Mouse (Mus musculus) midbrain, postnatal 0 days (tissue): ENCODE measurements at regions not wholly inside any gene's neighbourhood (a gene's known extent, or its start where the extent isn't known, plus 50 kb on each side); places are given as distances from the start of the nearest gene placed in this dataset.

Source experiments
- ATAC-seq: fragments of 200-750 bp; cut with Nextera tagmentation; 2 replicates; pipeline ENCODE4 v1.8.0; 2017; ENCODE audit warnings: moderate number of reproducible peaks, mild to moderate bottlenecking, moderate TSS enrichment, moderate library complexity; ENCODE audit not compliant: low FRiP score
- DNase-seq: peaks from one replicate; pipeline ENCODE4 v3.0.0-alpha.2; 2015; ENCODE audit warnings: low spot score
- H3K27ac ChIP-seq: fragments of 300-500 bp; sonication (generic); 2 replicates; pipeline ENCODE4 v1.5.1; 2014; ENCODE audit warnings: low read depth, mild to moderate bottlenecking, low read length, mixed read lengths
- H3K27me3 ChIP-seq: fragments of 300-500 bp; sonication (generic); 2 replicates; pipeline ENCODE4 v1.6.1; 2014; ENCODE audit warnings: low read length, control low read depth, mixed read lengths; ENCODE audit not compliant: insufficient read depth
- H3K36me3 ChIP-seq: fragments of 300-500 bp; sonication (generic); 2 replicates; pipeline ENCODE4 v1.6.1; 2014; ENCODE audit warnings: low read length, control low read depth, mixed read lengths; ENCODE audit not compliant: insufficient read depth
- H3K4me1 ChIP-seq: fragments of 300-500 bp; sonication (generic); 2 replicates; pipeline ENCODE4 v1.6.1; 2014; ENCODE audit warnings: mild to moderate bottlenecking, control low read depth, antibody characterized with exemption, low read length, mixed read lengths; ENCODE audit not compliant: insufficient read depth
- H3K4me2 ChIP-seq: fragments of 300-500 bp; sonication (generic); 2 replicates; pipeline ENCODE4 v1.6.1; 2014; ENCODE audit warnings: low read depth, mild to moderate bottlenecking, low read length, mixed read lengths; ENCODE audit not compliant: poor library complexity, severe bottlenecking
- H3K4me3 ChIP-seq: fragments of 300-500 bp; sonication (generic); 2 replicates; pipeline ENCODE4 v1.5.1; 2014; ENCODE audit warnings: low read depth, mild to moderate bottlenecking, low read length, moderate library complexity
- H3K9ac ChIP-seq: fragments of 300-500 bp; sonication (generic); replicated peaks from 2 replicates; pipeline ENCODE4 v1.6.1; 2014; ENCODE audit warnings: mild to moderate bottlenecking, low read length, moderate library complexity, mixed read lengths; ENCODE audit not compliant: poor library complexity, severe bottlenecking
- H3K9me3 ChIP-seq: fragments of 300-500 bp; sonication (generic); 2 replicates; pipeline ENCODE4 v1.6.1; 2016; ENCODE audit warnings: low read length, control low read depth
- CTCF ChIP-seq: IDR thresholded peaks from 2 replicates; pipeline ENCODE4 v1.5.1; 2016; ENCODE audit warnings: antibody characterized with exemption, mild to moderate bottlenecking
- WGBS: fragments of 180-500 bp; shearing (Covaris S2); extraction: QIAGEN DNeasy Blood & Tissue Kit; methylation state at CpG from one replicate; pipeline ENCODE4 v1.1.7; 2014; 5-methylcytosine and 5-hydroxymethylcytosine counted together

DNA sequence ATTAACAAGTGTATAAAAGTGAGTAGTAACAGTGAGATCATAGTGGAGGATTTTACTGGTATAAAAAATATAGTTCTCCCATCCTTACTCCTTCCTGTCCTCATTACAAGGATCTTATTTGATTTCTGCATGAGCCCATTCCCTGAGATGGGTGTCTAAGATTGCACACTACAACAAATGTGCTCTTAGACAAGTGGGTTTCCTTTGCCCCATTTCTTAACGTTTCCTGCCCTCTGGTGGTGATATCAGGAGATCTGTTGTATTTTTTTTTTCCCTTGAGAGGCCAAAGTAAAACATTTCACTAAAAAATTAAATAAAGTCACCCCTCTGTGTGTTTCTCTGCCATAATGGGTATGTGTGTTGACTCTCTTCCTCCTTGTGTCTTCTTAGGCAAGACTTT lies 105.1 kb downstream of the Ifng start:
- H3K4me2 ChIP-seq = no peak overlapping the region
- H3K9me3 ChIP-seq = no peaks in the 10 kb centered on the region
- H3K4me3 ChIP-seq = no peak overlapping the region
- no peaks in the 10 kb centered on the region for H3K4me1 ChIP-seq
- TF ChIP-seq CTCF = peak; percentile 80
- no peaks in the 10 kb centered on the region for H3K27me3 ChIP-seq
- peak; percentile 72 for DNase-seq
- H3K27ac ChIP-seq = no peak overlapping the region
- no peak for ATAC-seq
- H3K9ac ChIP-seq = no peak overlapping the region
- WGBS = 17% methylated on average over 1 of the region's 1 CpGs
- H3K36me3 ChIP-seq = no peaks in the 10 kb centered on the region

- no peak for TF ChIP-seq CTCF
- no peak for ATAC-seq
- no peaks in the 10 kb centered on the region for H3K9me3 ChIP-seq
- no peaks in the 10 kb centered on the region for H3K4me1 ChIP-seq
- no peak overlapping the region for H3K27ac ChIP-seq
- H3K4me3 ChIP-seq = no peak overlapping the region
- 85% methylated on average over 4 of the region's 4 CpGs for WGBS
- H3K4me2 ChIP-seq = no peak overlapping the region
- H3K27me3 ChIP-seq = no peaks in the 10 kb centered on the region
- no peaks in the 10 kb centered on the region for H3K36me3 ChIP-seq
- DNase-seq = no peak
- H3K9ac ChIP-seq = no peak overlapping the region
Observed at GRCm38 (mm10) chr10:118550201-118550600, 109.4 kb downstream of the Ifng start.

GRCm38 (mm10) chr10:118558848-118559247 lies 118.0 kb downstream of the Ifng start:
- DNase-seq = no peak
- no peak overlapping the region for H3K27ac ChIP-seq
- H3K9me3 ChIP-seq = no peaks in the 10 kb centered on the region
- no peak for TF ChIP-seq CTCF
- no peaks in the 10 kb centered on the region for H3K27me3 ChIP-seq
- H3K4me3 ChIP-seq = no peak overlapping the region
- H3K4me1 ChIP-seq = no peaks in the 10 kb centered on the region
- 73% methylated on average over 6 of the region's 6 CpGs for WGBS
- no peak overlapping the region for H3K9ac ChIP-seq
- no peak overlapping the region for H3K4me2 ChIP-seq
- no peaks in the 10 kb centered on the region for H3K36me3 ChIP-seq
- no peak for ATAC-seq

DNA sequence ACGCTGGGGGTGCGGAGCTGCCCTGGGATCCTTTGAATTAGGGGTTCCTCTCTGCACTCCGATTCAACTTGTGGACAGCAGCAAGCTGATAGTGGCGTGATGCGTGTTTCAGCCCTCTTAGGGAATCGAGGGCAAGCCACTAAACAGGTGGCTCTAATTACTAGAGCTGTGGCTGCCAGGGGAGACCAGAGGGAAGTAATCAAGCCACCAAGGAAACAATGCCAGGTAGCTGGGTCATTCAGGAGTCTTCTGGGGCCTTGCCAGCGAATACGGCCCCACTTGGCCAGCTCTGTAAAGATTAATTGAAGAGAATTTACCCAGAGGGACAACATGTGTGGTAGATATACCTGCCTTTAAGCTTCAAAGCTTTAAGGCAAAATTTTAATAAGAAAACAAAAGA lies 123.2 kb downstream of the Ifng start:
- H3K9me3 ChIP-seq = no peaks in the 10 kb centered on the region
- ATAC-seq (no peak), DNase-seq (no peak)
- H3K27ac ChIP-seq = no peak overlapping the region
- no peak overlapping the region for H3K9ac ChIP-seq
- no peaks in the 10 kb centered on the region for H3K27me3 ChIP-seq
- no peak overlapping the region for H3K4me3 ChIP-seq
- no peak for TF ChIP-seq CTCF
- no peaks in the 10 kb centered on the region for H3K4me1 ChIP-seq
- WGBS = 70% methylated on average over 8 of the region's 8 CpGs
- no peaks in the 10 kb centered on the region for H3K36me3 ChIP-seq
- H3K4me2 ChIP-seq = no peak overlapping the region

GRCm38 (mm10) chr10:118564528-118565268 lies 123.9 kb downstream of the Ifng start:
- ATAC-seq (no peak), DNase-seq (no peak)
- no peaks in the 10 kb centered on the region for H3K4me1 ChIP-seq
- WGBS = 80% methylated on average over 16 of the region's 16 CpGs
- H3K9me3 ChIP-seq = no peaks in the 10 kb centered on the region
- no peak overlapping the region for H3K4me3 ChIP-seq
- no peak overlapping the region for H3K27ac ChIP-seq
- no peak overlapping the region for H3K9ac ChIP-seq
- no peak for TF ChIP-seq CTCF
- H3K4me2 ChIP-seq = no peak overlapping the region
- H3K36me3 ChIP-seq = no peaks in the 10 kb centered on the region
- H3K27me3 ChIP-seq = no peaks in the 10 kb centered on the region

- TF ChIP-seq CTCF = no peak
- no peaks in the 10 kb centered on the region for H3K36me3 ChIP-seq
- ATAC-seq (no peak), DNase-seq (no peak)
- H3K27ac ChIP-seq = no peak overlapping the region
- H3K4me1 ChIP-seq = no peaks in the 10 kb centered on the region
- no peak overlapping the region for H3K9ac ChIP-seq
- whole genome bisulfite sequencing = 75% methylated on average over 10 of the region's 10 CpGs
- H3K4me3 ChIP-seq = no peak overlapping the region
- no peaks in the 10 kb centered on the region for H3K27me3 ChIP-seq
- no peak overlapping the region for H3K4me2 ChIP-seq
- no peaks in the 10 kb centered on the region for H3K9me3 ChIP-seq
Observed at GRCm38 (mm10) chr10:118568617-118569016, 127.8 kb downstream of the Ifng start.
